Mouse (Mus musculus): ENCODE results near the gene Mmp17. TPM values are rescaled to one million over a fixed set of nuclear protein-coding genes. Genes with fewer than 3 reads are reported as not detected.

Gene Mmp17
- 1 to 10 TPM in 1 of 2 experiments, under 1 TPM in 1; 0.95 to 1.9 TPM for total RNA-seq (2021)
- long read RNA-seq, experiment 1, full-length matches to known transcripts, result 2 of 2 reads
- long read RNA-seq, experiment 1, partial matches to known transcripts, result 0 of 2 reads
- long read RNA-seq, experiment 1, other reads (novel, unspliced or antisense), result 0 of 2 reads
- long read RNA-seq, experiment 2, full-length matches to known transcripts, result 2 of 3 reads
- long read RNA-seq, experiment 2, partial matches to known transcripts, result 1 of 3 reads
- long read RNA-seq, experiment 2, other reads (novel, unspliced or antisense), result 0 of 3 reads

DNA sequence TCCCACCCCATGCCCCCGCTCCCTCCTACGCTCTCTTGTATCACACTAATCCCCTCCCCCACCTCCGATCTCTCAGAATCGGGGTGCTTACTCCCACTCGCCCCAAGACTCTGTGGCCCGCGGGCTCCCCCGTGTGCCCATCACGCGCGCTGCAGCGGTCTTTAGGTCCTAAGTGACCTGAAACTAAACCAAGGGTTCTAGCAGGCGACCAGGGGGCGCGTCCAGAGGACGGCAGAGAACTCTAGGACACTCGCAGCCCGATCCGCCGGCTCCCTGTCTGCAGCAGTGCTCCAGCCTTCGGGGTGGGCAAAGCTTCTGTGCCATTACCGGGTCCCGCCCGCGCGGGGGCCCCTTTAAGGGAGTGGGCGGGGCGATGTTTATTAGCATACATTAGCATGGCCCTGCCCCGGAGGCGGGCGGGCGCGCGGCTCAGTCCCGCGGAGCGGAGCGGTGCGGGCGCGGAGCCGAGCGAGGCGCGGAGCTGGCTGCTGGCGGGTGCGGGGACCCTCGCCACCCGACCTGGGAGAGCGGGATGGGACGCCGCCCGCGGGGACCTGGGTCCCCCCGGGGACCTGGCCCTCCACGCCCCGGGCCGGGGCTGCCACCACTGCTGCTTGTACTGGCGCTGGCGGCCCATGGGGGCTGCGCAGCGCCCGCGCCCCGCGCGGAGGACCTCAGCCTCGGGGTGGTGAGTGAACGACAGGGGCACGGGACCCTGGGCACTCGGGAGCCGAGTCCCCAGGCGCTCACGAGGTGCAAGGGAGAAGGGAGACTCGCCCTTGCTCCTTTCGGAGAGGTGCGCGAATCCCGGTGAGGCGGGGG lies at the start of gene Mmp17:
Gene Mmp17 (plus strand): TSS at position 409 of the 822 bp plus-strand sequence.
- peak; percentile 88 to 94 for DNase-seq

DNA sequence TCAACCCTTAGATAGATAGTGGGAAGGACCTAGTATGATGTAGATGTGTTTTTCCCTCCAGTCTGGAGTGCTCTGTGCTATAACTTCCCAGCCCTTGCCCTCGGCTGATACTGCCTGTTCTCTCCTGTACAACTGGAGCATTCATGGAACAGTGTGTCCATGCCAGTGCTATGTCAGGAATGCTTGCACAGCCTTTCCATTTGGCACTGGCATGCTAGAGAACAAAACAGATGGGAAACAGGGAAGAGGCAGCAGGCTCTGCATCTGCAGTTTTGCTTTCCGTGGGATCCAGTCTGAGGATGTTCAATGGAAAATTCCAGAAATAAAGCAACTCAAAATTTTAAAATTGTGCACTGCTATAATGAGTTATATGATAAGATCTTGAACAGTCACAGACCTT lies 49.5 kb upstream of the Mmp17 start:
- DNase-seq, result peak in 1 of 2 experiments; percentile 42

- DNase-seq, result no peak
These were observed 48.9 kb upstream of the Mmp17 start for GRCm38 (mm10) chr5:129535021-129535420.

DNA sequence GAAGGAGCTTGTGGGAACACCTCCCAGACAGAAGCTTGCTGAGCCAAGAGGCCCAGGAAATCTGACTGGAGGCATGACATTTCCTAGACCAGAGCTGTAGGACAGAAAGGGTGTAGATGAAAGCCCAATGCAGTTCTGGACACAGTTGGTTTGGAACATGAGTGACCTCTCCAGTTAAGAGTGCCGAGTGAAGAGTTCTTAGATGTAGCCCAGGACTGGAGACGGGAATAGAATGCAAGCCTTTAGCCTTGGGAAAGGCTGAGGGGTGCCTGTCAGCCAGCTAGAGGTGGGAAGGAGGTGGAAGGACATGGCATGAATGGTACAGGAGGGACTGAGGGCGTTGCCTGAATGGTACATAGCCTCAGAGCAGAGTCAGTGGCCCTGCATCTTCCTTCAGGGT lies 48.5 kb upstream of the Mmp17 start:
- DNase-seq, result no peak

DNA sequence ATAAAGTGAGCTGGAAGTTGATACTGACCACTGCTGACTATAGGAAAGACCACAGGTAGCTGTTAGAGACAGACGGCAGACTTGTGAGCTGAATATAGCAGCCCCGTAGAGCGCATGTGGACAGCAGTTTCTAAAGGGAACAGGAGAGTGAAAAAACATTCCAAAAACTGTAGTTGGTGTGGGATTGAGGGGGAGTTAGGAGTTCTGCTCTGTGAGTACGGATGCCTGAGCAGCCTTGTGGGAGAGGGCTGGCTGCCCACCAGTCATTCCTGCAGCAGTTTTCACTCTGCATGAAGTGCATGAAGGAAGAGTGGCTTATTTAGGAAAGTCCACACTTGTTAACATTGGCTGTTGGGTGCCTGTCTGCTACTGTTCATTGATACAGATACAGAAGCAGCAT lies 45.1 kb upstream of the Mmp17 start:
- no peak for DNase-seq

- no peak for DNase-seq
These were observed 41.7 kb upstream of the Mmp17 start for GRCm38 (mm10) chr5:129542236-129542635.

DNA sequence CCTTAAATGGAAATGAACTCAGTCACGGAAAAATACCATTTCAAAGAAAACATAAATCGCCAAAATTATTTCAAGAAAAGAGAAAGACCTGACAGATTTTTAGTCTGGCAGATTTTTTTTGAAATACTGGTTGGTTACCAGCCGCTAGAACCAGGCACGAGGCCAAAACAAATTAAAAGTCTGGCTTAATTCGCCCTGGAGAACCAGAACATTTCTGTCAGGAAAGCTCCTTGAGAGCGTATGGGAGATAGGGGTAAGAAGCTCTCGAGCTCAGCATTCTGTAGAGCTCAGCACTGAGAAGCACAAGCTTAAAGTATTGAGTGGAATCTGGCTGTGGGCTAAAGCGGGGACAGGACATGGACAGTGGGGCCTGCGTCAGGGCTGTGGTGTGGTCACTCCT lies 38.2 kb upstream of the Mmp17 start:
- DNase-seq, result no peak

GRCm38 (mm10) chr5:129549716-129550115 lies 34.3 kb upstream of the Mmp17 start:
- no peak for DNase-seq

DNA sequence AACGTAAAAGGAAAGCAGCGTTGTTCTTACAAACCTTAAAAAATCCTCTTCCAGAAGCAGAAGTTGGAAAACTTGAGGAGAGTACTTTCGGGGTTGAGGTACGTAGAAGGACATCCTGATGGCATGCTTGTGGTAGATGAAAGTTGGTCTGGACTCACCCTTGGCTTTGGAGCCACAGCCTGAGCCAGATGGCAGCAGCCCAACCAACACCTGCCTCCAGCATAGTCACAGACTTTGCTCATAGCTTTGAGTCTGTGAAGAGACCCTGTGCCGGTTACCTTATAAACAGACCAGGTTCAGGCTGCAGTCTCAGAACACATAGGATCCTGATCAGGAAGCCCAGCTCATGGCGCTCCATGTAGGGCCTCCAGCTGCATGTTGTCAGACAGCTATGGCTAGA lies 33.2 kb upstream of the Mmp17 start:
- DNase-seq, result no peak

GRCm38 (mm10) chr5:129551991-129552390 lies 32.0 kb upstream of the Mmp17 start:
- DNase-seq, result no peak

GRCm38 (mm10) chr5:129553642-129554041 lies 30.3 kb upstream of the Mmp17 start:
- DNase-seq, result no peak

DNA sequence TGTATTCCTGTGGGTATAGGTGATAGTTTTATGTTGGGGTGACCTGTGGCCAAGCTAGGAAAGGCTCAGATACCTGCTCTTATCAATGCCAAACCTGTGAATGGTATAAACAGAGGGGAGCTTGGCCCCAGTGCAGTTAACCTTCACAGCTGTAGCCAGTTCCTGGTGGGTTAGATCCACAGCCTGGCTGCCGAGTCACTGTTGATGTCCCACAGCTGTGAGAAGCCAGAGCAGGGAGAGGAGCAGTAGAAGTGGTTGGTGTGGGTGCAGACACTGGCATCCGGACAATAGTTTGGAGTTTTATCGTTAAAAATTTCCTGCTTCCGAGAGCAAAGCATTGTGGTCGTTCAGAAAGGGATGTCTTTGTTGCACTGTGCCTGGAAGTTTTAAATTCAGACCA lies 25.4 kb upstream of the Mmp17 start:
- no peak for DNase-seq

- DNase-seq, result no peak
These were observed 24.7 kb upstream of the Mmp17 start for GRCm38 (mm10) chr5:129559283-129559682.

GRCm38 (mm10) chr5:129562342-129562741 lies 21.6 kb upstream of the Mmp17 start:
- DNase-seq, result no peak

DNA sequence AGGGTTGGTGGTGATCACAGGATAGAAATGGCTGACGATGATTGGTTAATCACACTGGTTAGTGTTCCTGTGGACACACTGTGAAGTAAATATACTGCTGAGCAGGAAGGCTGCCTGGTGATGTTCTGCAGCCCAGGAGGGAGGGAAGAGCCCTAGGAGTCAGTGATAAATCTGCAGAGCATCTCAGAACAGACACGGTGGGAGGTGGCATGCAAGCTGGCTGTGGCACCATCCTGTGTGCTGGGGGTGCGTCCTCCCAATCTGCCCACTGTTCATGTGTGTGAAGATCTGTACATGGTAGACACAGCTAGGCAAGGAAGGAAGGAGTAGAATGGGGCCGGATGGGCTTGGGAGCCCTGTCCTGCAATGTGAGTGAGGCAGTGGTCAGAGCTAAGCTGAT lies 15.4 kb upstream of the Mmp17 start:
- no peak for DNase-seq

- DNase-seq, result peak; percentile 38 to 45
These were observed 5.8 kb upstream of the Mmp17 start for GRCm38 (mm10) chr5:129578201-129578600.

DNA sequence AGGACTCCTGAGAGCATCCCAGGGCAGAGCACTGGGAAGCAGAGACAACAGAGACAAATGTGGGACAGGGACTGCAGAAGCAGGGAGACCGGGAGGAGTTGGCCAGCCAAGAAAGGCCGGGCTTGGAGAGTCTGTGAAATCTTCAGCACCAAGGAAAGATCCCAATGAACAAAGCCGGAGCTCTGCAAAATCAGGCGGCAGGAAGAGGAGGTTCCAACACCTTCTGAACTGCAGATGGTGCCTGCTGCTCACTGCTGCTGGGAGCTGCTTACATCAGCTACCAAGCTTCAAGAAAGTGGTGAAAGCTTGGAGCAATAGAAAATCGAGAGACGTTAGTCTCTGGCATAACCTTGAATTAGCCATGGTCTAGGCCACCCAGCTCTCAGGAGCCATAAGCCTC lies 3.9 kb upstream of the Mmp17 start:
- no peak for DNase-seq

DNA sequence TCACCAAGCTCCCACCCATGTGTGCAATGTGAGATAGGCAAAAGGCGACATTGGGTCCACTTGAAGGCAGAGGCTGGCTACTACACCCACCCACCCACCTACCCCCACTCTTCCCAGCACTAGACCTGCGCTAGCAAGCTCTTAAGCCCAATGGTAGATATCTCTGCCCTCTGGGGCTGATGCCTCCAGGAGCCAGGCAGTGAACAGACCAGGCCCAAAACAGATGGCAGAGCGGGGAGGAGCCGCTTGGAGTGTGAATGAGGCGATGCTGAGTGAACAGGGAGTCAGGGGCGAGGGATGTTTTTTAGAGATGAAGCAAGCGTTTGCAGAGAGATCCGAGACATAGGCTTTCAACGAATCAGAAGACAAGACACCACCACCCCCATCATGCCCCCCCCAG lies 3.4 kb upstream of the Mmp17 start:
- no peak for DNase-seq

GRCm38 (mm10) chr5:129581015-129581414 lies 3.0 kb upstream of the Mmp17 start:
- no peak for DNase-seq

DNA sequence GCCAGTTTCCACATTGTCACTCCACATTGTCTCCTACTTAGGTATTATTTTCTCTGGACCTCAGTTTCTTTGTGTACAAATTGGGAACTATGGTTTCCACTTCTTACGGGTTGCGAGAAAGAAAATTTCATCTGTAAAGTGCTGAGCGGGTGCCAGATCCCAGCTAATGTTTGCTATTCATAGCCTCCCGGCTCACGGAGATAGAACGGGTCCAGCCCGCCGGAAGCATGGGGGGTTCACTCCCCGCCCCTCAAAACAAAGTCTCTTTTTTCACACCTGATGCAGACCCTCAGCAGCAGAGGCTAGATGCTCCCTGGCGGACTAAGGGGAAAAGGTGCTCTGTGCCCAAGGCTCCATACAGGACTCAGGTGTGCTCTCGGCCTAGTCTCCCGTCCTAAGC lies 638 bp upstream of the Mmp17 start:
- DNase-seq, result no peak

GRCm38 (mm10) chr5:129584583-129585541 lies 893 bp downstream of the Mmp17 start:
- DNase-seq, result peak; percentile 17 to 36

GRCm38 (mm10) chr5:129586016-129586415 lies 2.0 kb downstream of the Mmp17 start:
- DNase-seq, result peak; percentile 85 to 91
